Mouse (Mus musculus): ENCODE data around the gene Pigb. TPM values are rescaled to one million over a fixed set of nuclear protein-coding genes. Genes with fewer than 3 reads are reported as not detected.

The Pigb gene
- polyA plus RNA-seq, 3 experiments from 2014 or later, result 12.0 to 19.6 (median 15.1) TPM

GRCm38 (mm10) chr9:73045204-73045603, 5.0 kb upstream of the Pigb start:
- no peak for ATAC-seq

DNA sequence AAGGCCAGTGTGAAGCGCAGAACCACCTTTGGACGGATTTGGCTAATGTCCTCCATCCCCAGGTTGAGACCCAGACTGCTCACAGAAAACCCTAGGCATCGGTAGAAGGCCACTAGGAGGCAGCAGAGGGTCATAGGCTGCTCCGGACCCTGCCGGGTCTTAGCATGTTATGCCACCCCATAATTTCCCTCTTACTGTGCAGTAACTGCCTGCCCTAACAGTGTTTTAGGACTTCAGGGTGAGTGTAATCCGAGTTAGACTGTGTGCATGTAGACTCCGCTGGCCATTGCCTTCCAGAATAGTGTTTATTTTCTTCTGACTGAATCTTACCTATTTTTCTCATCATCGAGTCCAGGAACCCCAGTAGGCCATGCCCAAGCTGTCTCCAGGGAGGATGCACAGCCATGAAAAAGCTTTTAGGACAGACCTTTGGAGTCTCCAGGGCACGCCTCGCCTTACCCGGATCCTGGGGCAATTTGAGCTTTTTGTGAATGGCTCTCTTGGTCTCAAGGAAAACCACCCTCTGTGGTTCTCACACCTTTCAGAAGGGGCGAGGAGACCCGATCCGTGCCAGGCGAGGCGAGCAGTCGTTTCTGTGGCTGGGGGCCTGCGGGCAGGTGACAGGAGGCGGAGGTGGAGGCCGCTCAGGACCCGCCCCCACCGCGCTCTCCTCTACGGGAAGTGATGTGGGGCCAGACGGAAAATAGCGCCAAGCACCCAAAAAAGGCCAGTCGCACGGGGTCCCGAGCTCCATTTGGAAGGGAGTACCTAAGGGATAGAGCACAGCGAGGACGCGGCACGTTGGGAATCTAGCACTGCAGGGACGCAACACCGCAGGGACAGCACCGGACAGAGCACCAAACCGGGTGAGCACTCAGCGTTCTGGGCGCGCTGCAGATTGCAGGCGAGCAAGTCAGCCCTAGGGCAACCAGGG, 4.2 kb upstream of the Pigb start, which contains the start of gene Rab27a:
TSS of gene Rab27a (plus strand) at position 709 of the 934 bp plus-strand sequence.
- ATAC-seq, result peak; percentile 76

DNA sequence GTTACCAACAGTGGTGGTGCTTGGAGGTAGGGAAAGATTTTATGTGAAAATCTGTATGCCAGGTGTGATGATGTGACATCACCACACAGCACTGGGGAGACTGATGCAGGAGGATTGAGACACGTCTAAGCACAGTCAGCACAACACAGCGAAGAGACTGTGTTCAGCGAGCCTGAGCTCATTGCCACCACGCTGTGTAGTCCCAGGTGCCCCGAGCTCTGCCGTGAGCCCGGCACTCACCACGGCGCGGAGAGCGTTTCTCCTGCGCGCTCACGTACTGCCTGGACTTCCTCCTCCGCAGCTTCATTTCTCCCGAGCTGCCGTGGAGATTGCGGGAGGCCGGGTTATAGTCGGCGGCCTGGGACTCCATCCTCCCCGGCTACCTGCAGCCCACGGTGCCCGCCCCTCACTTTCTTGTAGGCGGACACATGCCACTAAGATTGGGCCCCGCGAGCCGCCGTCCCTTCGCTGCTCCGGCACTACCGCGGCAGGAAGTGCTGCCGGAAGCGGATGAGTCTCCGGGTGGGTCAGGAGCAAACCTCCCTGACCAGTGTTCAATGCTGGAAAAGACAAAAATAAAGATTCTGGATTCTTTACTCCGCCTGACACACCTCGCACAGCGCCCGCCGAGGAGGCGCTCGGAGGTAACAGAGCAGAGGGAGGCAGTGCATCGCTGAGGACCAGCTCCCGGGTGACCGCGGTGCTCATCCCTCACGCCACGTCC, 794 bp downstream of the Pigb start:
- ATAC-seq, result peak; percentile 72

DNA sequence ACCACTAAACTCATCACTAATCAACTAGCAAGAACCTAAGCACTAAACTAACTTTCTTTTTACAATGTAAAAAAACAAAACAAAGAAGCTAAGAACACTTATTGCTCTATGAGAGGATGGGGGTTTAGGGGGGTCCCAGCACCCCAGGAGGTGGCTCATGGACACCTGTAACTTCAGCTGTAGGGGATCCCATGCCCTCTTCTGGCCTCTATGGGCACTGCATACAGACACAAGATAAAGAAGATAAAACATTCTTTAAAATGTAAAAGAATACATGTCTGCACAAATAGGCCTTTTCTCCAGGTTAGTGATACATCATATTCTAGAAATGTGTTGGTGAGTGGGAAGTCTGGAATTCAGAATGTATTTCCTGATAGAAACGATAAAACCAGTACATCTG, 6.8 kb downstream of the Pigb start:
- no peak for ATAC-seq

GRCm38 (mm10) chr9:73031421-73031820, 8.8 kb downstream of the Pigb start:
- ATAC-seq, result no peak

- no peak for ATAC-seq
Observed at GRCm38 (mm10) chr9:73030443-73030842, 9.7 kb downstream of the Pigb start.

DNA sequence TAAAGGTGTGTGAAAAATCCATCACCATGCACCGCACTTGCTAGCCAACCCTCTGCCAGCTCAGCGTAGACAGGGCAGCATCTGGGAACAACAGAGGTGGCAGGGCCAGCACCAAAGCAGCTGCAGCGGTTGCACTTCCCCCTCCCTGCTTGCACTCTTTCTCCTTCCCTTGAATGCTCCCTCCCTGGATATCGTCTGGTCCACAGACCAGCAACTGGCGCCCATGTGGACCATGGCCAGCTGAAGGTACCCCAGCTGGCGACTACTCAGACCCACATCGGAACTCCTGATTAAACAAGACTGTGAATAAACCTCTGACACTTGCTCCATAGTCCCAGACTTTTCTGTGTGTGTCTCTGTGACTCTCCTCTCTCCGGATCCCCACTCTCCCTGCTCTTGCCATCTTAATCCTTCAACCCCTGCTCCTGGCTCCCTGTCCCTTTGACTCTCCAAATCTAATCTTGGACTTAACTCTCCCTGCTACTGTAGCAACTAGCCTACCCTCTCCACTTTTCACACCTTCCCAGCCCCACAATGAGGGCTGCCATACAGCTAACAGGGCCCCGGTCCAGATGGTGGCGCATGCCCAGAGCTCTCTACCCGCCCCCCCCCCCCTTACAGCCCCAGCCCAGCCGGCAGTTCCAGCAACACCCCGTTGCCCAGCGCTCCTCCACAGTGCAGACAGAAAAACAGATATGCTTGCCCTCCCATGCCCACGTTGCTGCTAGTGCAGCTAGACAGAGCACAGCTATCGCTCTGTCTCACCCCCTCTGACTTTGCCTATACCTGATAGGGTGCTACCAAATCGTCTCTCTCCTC, 14.2 kb downstream of the Pigb start:
- no peak for ATAC-seq

DNA sequence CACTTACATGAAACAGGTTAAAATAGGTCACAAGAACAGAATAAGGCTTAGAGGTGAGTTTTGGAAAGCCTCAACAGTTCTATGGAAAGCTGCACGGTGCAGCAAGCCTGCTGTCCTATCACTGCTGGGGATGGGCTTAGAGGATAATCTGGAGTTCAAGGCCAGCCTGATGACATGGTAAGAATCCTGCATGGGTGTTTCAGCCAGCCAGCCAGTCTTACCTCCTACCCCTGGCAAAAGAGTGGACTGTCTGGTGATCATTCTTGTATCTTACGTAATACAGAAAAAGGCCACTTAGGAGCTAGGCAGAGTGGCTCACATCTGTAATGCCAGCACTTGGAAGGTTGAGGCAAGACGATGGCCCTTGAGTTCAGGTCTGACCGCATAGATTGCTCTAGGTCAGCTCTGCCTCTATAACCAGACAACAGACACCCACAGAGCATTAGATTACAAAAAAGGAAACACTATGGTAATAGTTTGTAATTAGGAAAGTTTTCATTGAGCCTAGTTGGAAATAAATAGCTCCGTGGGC, 19.5 kb downstream of the Pigb start:
- ATAC-seq, result no peak

DNA sequence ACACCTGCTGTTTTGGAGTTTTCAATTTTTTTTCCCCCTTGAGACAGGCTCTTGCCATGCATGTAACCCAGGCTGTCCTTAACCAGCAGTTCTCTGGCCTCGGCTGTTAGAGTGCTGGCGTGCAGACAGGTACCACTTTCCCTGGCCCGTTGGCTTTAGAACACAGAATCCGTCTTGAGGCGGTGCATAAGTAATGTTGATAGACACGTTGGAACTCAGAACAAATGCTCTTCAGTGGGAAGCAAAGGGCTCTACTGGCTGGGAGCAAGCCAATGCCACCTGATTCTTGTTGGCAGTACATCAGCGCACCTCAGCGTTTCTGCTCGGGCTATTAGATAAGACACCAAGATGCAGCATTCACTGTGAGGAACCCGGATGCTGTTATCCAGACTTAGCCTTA, 20.3 kb downstream of the Pigb start:
- no peak for ATAC-seq

GRCm38 (mm10) chr9:73014724-73015123, 25.5 kb downstream of the Pigb start:
- no peak for ATAC-seq

DNA sequence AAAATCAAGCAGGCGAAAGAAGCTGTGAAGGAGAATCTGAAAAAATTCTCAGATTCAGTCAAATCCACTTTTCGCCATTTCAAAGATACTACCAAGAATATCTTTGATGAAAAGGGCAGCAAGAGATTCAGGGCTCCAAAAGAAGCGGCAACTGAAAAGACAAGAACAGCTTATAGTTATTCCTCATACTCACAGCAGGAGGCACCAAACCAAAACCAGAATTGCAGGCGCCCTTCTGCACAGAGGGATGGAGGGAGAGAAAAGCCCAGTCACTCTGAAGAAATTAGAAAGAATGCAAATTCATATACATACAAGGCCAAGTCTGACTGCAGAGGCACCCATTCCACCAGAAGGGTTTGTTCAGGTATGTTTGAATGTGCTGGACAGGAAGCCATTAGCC, 27.5 kb downstream of the Pigb start:
- ATAC-seq, result no peak

GRCm38 (mm10) chr9:73008384-73008783, 31.8 kb downstream of the Pigb start:
- no peak for ATAC-seq

- no peak for ATAC-seq
Observed at GRCm38 (mm10) chr9:73006175-73006574, 34.0 kb downstream of the Pigb start.

DNA sequence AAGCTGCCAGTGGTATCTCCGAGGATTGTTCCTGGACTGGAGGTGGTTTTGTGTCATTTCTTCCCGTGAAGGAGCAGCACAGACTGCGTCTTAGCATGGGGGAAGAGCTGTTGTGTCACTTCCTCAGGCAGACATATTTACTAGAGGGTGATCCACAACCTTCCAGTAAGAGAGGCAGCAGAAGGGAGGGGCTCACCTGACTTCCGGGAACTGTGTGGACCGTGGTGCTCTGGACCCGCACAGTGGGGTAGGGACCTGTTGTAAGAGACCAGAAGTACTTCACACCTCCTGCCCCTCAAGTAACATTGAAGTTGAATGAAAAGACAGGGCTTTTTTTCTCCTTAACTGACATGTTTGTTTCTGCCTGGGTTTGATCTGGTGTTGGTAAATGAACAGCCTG, 35.1 kb downstream of the Pigb start:
- ATAC-seq, result no peak

- no peak for ATAC-seq
Observed at GRCm38 (mm10) chr9:73004076-73004475, 36.1 kb downstream of the Pigb start.

- ATAC-seq, result no peak
Observed at GRCm38 (mm10) chr9:73002177-73002576, 38.0 kb downstream of the Pigb start.

DNA sequence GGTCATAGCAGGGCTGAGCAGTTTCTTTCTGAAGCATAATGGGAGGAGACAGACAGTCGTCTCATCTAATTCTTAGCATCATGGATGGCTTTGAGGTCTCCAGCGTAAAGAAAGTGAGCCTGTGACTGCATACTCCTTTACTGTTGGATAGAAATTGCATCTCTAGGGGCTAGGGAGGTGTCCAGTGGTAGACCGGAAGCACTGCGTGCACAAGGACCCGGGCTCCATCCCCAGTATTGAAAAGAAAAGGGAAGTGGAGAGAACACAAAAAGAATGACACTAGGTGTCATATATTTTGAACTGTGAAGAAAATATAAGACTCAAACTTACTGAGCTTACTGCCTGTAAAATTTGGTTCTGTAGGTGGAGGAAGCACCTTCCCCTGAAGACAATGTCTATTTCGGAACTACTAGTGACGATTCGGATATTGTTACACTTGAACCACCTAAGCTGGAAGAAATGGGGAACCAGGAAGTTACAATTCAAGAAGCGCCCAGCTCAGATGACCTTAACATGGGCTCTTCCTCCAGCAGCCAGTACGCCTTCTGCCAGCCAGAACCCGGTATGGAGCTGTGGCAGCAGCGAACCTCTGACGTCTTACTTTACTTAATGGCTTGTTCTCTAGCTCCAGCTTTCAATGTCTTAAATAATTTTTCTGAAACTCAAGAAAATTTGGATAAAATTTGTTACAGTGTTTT, 38.7 kb downstream of the Pigb start:
- no peak for ATAC-seq

DNA sequence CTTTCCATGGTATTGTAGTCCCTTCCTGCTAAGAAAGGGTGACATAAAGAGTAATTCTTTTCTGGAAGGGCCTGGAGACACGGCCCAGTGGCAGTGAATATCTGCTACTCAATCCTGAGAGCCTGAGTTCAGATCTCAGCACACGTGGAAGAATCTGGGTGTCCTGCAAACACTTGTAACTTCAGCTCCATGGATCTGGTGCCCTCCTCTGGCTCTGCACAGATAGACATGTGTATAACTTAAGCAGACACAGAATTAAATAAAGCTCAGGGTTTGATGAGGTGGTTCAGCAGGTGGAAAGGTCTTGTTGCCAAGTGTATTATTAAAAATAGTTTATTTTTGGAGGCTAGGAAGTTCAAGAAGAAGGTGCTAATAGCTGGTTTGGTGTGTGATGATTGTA, 39.7 kb downstream of the Pigb start:
- ATAC-seq, result no peak

DNA sequence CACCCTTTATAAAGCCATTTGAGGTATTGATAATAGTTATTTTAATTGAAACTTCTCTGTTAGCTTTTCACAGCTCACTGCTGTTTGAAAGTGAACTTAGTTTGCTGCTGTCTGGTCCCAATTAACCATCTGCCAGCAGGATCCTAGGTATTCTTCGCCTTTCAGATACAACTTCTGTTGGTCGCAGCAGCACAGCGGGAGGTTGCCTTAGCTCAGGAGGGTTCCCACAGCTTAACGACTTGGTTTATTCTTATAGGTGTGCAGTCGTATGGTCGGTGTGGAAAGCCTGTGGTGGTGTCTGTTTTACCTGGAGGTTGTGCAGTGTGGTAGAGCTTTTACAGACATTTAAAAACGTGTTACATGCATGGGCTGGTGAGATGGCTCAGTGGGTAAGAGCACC, 43.4 kb downstream of the Pigb start:
- ATAC-seq, result no peak

GRCm38 (mm10) chr9:72996167-72996566, 44.0 kb downstream of the Pigb start:
- no peak for ATAC-seq

- no peak for ATAC-seq
Observed at GRCm38 (mm10) chr9:72992576-72992975, 47.6 kb downstream of the Pigb start.

DNA sequence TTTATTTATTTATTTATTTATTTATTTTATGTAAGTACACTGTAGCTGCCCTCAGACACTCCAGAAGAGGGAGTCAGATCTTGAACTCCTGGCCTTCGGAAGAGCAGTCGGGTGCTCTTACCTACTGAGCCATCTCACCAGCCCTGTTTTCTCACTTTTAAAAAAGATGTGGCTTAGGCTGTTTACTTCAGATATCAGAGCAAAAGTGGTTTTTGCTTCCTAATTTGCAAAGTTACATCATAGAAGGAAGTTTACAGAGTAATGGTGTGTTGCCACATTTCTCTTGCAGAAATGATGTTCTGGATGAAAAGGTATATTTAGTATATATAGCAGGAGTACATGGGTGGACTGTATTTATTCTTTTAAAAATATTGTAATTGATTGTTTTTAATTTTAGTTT, 48.8 kb downstream of the Pigb start:
- no peak for ATAC-seq
